Mouse (Mus musculus) erythroblast, embryonic 14.5 days (primary cell): ENCODE results near the gene Zfp810.

Experiments used
- GATA1 ChIP-seq: IDR thresholded peaks from 2 replicates; pipeline ENCODE4 v1.6.1; 2012; ENCODE audit warnings: low read length, inconsistent platforms, mixed read lengths
- TAL1 ChIP-seq: IDR thresholded peaks from 3 replicates; pipeline ENCODE4 v1.6.1; 2012; ENCODE audit warnings: low read length, inconsistent platforms, mixed read lengths

DNA sequence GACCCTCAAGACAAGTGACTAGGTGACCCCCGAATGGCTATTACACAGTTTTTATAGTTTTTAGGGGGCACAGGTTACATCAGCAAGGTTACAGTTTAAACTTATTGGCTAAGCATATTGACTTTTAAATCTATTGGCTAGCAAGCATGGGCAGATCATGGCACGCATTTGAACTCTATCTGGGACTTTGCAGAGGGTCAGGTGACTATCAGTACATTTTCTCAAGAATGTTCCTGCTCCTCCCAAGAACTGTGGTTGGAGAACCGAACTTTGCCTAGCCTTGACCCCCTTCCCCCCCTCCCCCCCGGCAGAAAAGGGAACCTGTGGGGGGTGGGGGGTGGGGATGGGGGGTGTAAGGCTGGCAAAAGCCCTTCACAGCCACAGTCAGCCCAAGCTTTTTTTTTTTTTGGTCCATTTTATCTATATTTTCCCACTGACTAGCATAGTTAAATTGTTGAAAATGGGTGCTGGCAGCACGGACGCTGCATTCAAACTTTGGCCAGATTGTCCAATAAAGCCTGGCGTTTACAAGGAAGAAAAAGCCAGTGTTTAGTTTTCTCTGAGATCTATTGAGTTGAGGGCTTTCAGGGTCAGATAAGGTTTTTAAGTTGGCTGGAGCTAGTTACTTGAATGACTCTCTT lies 77.9 kb downstream of the Zfp810 start:
- TF ChIP-seq GATA1 = no peak
- no peak for TF ChIP-seq TAL1
